Mouse (Mus musculus) T-helper 1 cell (primary cell): ENCODE data around the gene Trim46.

Source experiments
- in situ Hi-C: fragments of 300-600 bp; cut with MboI, MseI; formaldehyde crosslinking; loops from one replicate; pipeline ENCODE4 v1.15.1; 2025; ENCODE audit warnings: high pct_unique_total_duplicates

Trim46 gene

DNA sequence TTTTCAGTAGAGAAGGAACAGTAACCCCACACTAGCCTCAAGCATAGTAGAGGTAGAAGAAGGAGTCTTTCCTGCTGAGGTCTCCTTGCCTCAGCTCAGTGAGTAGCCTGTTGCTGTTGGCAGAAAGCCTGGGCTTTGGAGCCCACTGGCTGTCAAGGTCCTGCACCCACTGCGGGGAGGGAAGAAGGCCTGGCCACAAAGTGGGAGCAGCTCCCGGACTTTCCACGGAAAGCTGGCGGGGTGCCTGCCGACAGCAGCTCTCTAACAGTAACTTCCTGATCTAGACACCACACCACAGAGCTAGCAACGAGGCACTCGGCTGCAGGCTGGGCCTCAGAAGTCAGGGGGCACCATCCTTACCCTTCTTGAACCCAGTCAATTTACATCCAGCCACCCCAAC, 35.4 kb downstream of the Trim46 start:
- in situ Hi-C loops: no loop called here

DNA sequence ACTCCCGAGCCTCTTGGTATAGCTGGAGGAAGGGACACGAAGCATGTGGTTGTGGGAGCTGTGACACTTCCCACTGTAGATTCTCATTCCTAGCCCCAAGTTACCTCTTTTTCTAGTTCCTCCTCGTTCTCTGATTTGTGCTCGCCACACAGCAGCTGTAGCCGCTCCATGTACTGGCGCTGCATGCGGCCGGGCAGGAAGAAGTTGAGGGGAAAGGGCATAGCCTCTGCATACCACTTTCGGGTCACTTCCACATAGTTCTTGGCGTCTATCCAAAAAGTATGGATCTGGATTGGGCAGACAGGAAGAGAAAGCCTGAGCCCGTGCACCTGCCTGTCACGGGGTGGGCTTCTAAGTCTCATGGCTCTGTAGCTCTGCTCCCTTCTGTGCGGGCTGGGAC, 35.9 kb downstream of the Trim46 start:
- in situ Hi-C loops: no loop called here

DNA sequence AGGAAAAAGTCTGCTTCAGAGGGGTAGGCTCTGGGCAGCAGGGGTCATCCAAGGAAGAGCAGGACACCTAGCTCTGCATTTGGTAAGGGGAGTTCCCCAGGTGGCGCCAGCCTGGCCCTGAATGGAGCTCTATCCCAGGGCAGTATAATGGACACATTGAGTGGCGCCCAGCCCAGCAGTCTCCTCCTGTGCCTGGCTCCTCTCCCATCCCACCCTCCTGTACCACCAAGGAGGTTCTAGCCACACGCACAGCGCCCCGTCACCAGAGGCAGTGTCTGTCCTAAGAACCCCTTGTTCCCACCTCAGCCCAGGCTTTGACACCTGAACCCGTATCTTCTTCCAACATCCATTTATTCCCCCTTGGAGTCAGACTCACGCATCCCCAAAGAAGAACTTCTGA, 36.4 kb downstream of the Trim46 start:
- in situ Hi-C loops: no loop called here

DNA sequence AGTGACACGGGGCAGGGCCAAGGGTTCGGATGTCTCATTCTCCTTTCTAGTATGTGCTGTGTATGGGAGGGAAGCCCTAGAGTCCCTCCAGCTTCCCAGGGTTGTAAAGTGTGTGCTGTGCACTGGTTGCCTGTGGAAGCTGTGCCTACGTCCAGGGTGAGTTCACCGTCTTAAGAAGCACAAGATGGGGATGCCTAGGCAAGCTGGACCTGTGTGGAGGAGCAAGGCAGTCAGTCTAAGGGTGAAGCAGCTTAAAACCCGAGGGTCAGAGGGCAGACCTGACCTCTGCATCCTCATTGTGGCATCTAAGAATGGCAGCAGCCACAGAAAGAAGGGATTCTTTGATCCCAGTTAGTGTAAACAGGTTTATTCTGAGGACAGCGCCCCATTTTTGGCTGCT, 37.4 kb downstream of the Trim46 start:
- in situ Hi-C loops: no loop called here

DNA sequence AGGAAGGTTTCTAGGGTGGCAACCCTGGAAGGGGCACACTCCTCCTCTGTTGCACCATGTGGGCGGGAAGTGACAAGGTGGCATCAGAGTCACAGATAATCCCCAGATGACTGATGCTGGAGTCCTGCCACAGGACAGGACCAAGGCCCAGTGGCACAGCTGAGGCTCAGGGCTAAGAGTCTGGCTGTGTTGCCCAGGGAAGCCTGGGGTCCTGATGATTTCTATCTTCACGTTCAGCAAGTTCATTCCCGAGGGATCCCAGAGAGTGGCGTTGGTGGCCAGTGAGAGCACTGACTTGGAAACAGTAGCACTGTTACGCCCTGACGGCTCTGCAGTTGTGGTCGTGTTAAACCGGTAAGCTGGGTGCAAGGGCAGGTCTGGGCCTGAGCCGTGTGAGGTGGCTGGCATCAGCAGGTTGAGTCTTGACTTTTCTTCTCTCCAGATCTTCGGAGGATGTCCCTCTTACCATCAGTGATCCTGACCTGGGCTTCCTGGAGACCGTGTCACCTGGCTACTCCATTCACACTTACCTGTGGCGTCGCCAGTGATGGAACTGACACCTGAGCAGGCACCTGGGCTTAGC, 37.9 kb downstream of the Trim46 start:
- in situ Hi-C loops: no loop called here

DNA sequence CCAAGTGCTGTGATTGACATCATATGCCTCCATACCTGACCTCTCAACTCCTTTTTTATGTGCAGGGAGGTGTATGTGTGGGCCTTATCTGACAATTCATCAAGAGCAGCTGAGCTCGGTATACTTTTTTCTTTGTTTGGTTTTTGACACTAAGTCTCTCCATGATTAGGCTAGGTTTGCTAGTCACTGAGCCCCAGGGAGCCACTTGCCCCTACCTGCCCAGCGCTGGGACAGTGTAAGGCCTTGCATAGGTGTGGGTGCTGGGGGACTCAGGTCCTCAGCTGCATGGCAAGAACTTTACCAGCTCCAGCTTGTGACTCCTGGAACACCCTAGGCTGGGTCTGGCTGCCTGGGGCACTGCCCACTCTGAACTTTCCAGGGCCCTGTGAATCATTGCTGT, 39.4 kb downstream of the Trim46 start:
- in situ Hi-C loops: no loop called here

DNA sequence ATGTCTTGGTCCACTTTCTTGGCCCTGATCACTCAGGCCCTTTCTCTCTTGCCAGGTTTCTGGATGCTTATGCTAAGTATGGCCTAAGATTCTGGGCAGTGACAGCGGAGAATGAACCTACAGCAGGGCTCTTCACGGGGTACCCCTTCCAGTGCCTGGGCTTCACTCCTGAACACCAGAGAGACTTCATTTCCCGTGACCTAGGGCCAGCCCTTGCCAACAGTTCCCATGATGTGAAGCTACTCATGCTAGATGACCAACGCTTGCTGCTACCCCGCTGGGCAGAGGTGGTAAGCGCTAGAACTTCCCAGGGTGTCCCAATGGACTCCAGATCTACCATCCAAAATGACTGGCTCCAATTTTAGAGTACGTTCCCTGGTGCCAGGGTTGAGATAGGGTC, 40.0 kb downstream of the Trim46 start:
- in situ Hi-C loops: no loop called here

DNA sequence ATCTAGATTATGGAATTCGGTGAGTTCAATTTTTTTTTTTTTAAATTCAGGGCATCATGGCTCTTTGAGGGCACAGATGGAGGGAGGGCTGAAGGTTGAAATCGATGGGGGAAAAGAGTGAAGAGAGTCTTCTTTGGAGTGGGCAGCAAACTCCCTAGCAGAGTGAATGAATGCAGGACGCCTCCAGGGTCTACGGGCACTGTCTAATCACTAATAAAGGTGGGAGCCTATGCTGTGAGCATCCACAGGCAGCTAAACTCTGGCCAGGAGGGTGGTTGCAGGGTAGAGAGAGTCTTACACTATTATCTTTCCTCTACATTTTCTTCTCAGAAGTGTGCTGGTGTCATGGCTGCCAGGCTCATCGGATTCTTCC, 43.0 kb downstream of the Trim46 start:
- in situ Hi-C loops: no loop called here

DNA sequence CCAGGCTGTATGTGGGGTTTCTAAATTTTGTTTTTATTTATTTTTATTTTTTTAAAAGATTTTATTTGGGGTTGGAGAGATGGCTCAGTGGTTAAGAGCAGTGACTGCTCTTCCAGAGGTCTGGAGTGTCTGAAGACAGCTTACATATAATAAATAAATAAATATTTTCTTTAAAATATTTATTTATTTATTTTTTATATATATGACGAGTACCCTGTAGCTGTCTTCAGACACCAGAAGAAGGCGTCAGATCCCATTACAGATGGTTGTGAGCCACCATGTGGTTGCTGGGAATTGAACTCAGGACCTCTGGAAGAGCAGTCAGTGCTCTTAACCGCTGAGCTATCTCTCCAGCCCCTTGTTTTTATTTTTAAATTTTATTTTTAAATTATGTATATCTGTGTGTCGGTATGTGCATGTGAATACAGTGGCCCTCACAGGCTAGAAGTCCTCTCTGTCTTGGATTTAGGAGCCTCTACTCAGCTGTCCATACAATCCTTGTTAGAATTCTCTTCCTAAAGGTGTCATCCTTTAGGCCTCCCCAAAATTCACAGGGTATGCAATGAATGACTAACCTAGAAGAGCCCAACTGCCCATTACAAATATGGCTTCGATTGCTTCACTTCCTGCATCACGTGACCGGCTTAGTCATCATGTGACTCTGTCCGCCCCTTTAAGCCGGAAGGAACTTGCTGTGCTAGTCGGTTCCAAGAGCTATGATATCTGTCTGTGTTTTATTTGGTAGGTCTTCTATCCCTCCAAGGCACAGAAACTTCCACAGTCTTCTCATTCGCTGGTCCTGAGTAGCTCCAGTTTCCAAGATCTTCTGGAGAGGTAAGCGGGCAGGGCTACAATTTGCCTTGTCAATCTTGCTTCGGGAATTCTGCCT, 43.6 kb downstream of the Trim46 start, which contains the start of gene Gba:
Gene Gba (plus strand): TSS at position 676 of the 889 bp plus-strand sequence.
- in situ Hi-C loops: no loop called here

DNA sequence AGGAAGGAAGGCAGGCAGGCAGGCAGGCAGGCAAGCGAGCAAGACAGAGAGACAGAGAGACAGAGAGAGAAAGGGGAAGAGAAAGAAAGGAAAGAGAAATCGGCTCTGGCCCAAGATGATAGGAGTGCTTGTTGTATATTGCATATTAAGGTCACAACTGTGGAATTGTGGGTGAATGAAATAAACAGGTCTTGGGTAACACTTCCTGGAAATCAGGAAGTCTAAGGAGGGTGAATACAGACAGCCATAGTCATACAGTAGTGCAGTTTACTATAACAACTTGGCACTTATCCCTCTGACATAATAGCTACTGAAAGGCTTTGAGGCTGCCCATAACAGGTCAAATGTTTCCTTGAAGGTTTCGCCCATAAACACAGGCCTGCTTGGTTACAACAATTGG, 46.3 kb downstream of the Trim46 start:
- in situ Hi-C loops: no loop called here

DNA sequence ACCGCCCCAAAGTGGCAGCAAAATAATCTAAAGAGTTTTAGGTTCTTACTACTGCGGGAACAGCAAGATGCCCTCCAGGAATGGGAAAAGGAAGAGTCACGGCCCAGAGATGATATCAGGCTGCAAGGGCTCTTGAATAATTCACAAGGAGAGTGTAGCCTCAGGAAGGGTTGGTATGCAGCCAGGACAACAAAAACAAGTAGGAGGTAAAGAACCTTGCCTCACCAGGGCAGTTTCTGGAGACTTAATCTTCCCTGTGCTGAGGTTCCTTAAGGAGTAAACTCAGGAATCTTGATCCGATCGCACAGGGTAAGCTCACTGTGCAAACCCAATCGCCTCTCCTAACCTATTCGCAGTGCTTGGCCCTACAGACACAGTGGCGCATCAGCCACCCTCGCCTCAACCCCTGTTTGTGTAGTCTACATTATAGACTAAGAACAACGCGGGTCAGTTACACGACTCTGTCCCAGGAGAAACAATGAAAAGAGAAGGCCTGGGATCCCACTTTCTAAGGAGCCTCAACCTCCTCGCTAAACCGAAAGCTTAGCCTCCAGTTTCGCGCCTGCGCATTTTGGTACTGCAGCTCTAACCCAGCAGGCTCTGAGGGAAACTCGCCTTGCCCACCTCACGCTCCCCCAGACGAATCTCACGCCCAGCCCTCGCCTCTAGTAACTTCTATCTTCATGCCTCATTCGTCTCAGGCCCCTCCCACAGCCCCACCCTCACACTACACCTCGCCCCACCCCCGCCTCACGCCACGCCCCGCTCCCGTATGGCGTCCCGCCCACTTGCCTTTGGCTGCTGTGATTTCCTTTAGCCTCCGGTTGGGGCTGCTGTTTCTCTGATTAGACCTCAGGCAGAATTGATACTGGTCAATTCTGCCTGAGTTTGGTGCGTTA, 49.9 kb downstream of the Trim46 start:
- in situ Hi-C loops: no loop called here

DNA sequence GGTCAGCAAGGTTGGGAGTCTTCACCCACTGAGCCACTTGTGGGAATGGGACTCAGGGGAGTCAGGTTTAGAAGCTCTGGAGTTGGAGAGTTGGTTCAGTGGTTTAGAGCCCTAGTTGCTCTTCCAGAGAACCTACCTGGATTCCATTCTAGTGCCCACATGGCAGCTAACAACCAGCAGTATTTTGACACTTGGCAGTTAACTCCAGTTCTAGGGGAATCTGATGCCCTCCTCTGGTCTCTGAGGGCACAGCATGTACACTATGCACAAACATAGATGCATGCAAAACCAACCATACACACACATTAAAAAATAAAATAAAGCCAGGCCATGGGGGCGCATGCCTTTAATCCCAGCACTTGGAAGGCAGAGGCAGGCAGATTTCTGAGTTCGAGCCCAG, 52.3 kb downstream of the Trim46 start:
- in situ Hi-C loops: no loop called here

DNA sequence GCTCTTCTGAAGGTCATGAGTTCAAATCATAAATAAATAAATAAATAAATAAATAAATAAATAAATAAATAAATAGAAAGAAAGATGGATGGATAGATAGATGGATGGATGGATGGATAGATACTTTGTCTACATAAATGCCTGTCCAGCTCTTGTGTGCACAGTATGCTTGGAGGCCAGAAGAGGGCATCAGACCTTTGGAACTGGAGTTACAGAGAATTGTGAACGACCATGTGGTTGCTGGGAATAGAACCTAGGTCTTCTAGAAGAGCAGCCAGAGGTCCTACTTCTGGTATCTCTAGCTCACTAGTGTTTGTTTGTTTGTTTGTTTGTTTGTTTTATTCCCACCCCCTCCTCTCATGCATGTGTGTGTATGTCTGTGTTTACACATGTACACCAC, 52.8 kb downstream of the Trim46 start:
- in situ Hi-C loops: no loop called here

DNA sequence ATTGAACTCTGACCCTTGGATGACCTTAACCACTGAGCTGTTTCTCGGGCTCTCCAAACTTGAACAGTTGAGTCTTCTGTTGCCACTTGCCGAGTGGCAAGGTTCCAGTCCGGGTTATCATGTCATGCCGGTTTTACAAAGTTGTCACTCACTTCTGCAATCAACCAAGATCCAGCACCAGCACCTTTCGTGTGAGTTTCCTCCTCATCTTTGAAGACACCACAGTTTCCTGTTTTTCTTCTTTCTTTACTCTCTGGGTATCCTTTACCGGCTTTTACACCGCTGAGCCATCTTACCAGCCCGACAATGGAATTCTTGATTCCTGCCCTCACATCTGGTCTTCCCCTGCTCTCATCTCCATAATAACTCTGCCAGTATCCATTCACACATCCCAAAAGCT, 55.7 kb downstream of the Trim46 start:
- in situ Hi-C loops: no loop called here

DNA sequence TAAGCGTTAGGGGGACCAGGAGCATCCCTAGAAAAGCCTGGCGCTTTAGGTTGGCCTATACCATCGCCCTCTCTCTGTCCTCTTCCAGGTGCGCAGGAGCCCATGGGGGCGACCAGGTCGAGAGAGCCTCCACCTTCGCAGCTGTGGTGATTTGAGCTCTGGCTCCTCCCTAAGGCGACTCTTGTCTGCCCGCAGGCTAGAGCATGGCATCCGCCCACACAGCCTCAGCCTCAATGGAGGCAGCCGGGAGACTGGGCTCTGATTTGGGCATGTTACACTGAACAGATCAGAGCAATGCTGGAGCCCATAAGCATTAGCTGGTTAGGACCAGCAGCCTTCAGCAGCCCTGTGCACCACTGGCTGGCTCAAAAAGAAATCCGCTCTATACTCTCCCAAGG, 57.6 kb downstream of the Trim46 start:
- in situ Hi-C loops: no loop called here

DNA sequence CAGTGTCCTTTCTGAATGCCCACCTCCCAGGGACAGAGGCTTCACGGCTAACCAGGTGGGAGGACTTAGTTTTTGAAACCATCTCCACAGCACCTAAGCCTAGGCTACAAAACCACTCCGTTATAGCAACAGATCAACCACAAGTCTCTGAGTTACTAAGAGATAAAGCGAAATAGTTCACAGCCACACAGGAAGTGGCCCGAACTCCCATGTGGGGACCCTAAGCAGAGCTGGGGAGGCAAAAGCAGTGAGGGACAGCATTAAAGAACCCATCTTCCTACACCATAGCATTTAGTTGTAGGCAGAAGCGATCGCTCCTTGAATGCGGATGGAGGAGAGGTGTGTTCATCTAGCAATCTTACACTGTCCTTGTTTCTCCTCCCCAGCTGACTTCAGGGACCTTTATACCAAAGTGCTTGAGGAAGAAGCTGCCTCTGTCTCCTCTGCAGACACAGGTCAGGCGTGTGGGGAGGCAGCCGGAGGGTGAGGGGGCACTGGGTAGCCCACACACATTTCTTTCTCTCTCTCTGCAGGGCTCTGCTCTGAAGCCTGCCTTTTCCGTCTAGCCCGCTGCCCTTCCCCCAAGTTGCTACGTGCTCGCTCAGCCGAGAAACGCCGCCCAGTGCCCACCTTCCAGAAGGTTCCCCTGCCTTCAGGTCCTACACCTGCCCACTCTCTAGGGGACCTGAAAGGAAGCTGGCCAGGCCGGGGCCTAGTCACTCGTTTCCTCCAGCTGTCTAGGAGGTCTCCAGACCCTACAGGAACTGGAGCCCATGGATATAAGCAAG, 58.2 kb downstream of the Trim46 start:
- in situ Hi-C loops: no loop called here

DNA sequence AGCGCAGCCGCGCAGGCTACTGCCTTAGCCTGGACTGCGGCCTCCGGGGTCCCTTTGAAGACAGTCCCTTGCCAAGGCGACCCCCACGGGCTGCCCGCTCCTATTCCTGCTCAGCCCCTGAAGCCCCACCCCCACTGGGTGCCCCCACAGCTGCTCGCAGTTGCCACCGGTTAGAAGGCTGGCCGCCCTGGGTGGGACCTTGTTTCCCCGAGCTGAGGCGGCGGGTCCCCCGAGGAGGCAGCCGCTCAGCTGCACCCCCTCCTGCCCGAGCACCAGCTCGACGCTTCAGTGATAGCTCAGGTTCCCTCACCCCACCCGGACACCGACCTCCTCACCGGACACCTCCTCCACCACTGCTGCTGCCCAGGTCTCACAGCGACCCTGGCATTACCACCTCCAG, 58.9 kb downstream of the Trim46 start:
- in situ Hi-C loops: no loop called here
